Mouse (Mus musculus) erythroblast, adult 5-6 weeks (primary cell): ENCODE measurements around the gene Mdm4. TPM values are rescaled to one million over a fixed set of nuclear protein-coding genes. Genes with fewer than 3 reads are reported as not detected.
"Not testable (repeated sequence)": the region's sequence is repeated elsewhere in the genome, so short reads cannot be mapped to it uniquely, and the experiment has no call there.

Source experiments
- ATAC-seq: replicated peaks from 2 replicates; pipeline ENCODE4 v1.8.0; 2016; ENCODE audit warnings: moderate number of reproducible peaks, mild to moderate bottlenecking, moderate TSS enrichment, inconsistent platforms; ENCODE audit not compliant: poor library complexity, low FRiP score, severe bottlenecking
- total RNA-seq, 2 experiments: library from RNA; stranded (forward) in 1 of 2; stranded (reverse) in 1 of 2; fragments of 150-400 nt in 1 of 2; fragments of 200-764, 138-1000 nt in 1 of 2; gene quantifications; 2 replicates each; pipeline versions ENCODE4 v1.2.3 to v1.2.4; 2015 to 2017; ENCODE audit warnings: low replicate concordance in 2 of 2

Gene Mdm4
- total RNA-seq, 2 experiments from 2014 or later, result 53.6 to 69.9 TPM

DNA sequence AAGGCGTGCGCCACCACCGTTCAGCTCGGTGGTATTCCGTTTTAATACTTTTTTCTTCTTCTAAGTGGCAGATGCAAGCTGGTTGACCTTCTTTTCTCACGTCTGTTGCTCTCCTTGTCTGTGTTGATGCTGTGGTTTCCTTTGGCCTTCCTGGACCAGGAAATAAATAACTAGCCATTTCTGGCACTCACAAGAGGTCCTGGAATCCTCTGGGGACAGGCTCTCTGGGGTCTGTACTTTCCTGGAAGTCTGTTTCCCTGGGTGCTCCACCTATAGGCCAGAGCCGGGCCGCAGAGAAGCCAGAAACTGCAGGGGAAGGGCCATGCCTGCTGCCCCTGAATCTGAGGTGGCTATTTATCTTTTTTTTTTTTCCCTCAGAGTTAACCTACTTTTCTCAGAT is 24.0 kb upstream of the Mdm4 start:
- no peak for ATAC-seq

DNA sequence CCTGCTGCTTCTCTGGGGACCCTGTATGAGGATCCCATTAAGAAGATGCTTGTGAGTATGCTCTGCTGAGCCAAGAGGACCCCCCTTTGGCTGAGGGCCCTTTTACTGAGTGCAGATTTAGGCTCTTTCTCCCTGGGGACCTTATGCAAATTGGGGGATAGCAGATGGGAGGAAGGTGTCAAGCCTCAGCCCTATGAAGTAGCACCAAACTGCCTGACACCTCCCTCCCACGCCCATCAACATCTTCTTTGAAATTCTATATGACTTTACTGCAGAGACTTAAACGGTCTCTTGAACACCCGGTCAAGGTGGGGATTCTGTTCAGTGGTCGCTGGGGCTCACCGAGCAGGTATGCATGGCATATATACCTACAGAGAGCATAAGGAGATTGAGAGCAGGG is 22.7 kb upstream of the Mdm4 start:
- ATAC-seq, result no peak

DNA sequence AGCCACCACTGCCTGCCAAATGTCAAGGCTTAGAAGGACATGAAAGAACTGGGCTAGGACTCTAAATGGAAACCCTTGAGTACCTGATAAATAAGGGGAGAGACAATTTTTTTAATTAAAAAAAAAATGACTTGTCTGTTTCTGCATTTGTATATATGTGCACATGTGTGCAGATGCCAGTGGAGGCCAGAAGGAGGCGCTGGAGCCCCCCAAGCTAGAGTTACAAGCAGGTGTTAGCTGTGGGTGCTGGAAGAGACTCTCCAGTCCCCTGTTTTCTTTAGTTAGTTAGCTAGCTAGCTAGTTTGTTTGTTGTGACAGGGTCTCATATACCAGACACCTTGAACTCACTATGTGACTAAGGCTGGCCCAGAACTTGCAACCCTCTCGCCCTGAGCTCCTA is 21.5 kb upstream of the Mdm4 start:
- ATAC-seq, result no peak

DNA sequence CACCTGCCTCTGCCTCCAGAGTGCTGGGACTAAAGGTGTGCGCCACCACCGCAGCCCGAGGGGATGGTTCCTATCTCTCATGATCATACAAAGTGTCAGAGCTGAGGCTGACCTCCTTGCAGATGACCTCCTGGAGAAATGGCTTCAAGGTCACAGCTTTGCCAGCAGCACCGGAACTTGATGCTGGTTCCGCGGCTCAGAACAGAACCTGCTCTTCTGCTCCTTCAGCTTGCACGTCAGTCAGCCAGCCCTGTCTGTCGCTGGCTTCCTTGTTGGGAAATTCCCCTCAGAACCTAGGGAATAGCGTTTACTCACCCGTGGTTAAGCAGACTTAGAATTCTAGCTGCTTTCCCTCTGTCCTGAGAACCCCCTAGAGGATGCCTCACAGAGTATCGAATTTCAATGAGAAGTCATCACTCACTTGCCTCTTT is 19.7 kb upstream of the Mdm4 start:
- ATAC-seq, result no peak

DNA sequence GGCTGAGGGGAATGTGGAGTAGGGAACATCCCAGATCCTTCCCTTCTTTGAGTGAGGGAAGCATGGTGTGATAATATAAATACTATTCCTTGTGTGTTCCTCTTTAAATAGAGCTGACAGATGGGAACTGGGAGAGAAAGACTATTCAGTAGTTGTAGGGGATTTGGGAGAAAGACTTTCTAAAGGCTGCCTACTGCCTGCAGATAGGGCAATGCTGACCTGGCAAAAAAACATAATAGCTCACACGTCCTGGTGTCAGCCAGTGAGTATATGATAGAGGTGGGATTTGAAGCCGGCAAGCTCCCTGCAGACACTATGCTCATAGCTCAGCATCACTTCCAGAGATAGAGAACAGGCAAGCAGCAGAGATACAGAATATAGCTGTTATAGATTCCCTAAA is 18.3 kb upstream of the Mdm4 start:
- ATAC-seq, result no peak

DNA sequence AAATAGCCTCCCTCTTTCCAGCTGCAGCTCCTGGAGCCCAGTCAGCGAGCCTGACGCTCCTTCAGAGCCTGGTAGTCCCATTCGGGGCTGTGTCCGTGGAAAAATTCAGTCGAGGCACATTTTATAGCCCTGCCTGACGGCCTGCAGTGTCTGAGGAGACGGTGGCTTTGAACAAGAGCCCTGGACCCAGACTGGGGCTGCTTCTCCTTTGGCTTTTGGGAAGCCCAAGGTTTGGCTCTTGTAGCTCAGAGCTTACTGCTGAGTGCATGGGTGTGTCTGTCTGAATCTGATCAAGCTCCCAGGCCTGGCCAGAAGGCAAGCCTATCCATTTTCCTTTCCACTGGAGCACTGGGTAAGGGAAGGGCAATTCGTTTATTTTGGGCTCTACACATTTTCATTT is 17.2 kb upstream of the Mdm4 start:
- 0 out of 2 replicates have a peak, but pooled peaks have one; percentile 31 for ATAC-seq

DNA sequence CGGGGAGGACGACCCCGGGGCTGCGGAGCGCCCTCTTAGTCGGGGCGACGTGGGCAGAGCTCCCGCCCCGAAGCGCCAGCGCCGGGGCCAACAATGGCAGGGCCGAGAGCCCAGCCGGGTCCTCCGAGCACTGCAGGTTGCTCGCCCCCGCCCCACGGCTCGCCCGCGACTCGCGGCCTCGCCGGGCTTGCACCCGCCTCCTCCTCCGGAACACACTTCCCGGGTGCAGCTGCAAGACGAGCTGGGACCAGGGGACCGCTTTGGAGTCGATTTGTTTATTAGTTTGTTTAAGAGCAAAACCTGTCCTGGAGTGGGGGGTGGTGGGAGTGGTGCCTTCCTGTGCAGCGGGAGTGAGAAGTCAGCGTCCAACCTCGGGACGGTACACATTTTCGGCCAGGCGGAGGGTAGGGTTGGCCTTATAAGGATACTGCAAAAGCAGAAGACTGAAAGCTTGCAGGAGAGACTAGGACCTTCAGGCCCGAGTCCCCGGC is 16.1 kb upstream of the Mdm4 start:
- ATAC-seq, result no peak

DNA sequence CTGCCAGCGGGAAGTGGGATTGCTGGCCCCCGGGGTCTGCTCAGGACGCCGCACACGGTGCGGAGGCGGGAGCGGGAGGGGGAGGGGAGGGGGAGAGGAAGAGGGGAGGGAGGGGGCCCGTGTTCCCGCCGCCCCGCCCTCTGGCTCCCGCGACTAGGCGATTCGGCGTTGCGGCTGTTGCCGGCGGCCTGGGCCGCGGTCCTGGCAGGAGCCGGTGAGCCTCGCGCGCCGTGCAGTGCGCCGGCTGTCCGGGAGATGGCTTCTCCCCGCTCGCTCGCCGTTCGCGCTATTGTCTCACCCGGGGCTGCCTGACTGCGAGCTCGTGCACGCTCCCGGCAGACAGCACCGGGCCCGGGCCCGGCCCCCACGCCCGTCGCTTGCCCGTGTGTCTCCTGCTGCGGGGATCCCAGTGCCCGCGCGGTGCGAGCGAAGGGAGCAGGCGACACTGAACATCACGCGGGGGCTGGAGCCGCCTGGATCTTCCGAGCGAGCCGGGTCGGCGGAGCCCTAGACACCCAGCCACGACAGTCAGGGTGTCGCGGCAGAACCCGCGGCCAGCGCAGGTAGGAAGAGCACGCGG is 15.6 kb upstream of the Mdm4 start:
- ATAC-seq, result 0 out of 2 replicates have a peak, but pooled peaks have one; percentile 40

DNA sequence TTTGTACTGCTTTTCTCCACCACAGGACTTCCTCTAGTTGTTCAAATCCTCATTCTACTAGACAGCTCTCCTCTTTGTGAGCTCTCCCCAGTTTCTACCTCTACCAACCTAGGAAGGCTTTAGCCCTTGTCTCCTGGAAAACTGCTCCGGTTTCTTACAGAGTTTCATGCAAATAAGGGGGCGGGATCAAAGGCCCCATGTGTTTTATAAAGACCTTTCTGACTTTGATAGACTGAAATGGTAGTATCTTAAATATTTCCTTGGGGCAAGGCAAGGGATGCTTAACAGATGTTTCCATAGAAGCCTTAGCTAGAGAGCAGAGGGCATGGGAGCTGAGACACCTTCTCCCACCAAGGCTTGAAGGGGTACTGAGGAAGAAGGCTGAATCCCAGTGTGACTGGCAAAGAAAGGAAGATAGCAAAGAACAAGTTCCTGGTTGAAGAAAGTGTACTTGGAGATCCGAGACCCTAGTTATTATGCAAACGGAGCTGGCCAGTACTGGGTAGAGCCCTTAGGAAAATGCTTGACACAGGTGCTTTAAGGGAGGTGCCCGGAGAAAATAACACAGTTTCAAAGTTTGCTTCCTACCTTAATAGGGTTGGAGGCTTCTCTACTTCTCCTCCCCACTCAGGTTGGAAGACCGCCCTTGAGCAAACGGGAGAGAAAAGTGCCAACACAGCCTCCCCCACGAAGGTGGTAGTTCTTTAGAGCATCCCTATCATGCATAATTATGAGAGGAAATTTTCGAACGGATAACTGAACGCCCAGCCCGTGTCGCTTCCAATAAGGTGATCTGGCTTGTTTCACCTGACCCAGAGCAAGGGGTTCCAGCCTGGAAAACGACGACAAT is 14.9 kb upstream of the Mdm4 start, which contains the start of gene Pik3c2b:
Gene Pik3c2b (plus strand): TSS at position 657 of the 850 bp plus-strand sequence.
- ATAC-seq, result no peak

DNA sequence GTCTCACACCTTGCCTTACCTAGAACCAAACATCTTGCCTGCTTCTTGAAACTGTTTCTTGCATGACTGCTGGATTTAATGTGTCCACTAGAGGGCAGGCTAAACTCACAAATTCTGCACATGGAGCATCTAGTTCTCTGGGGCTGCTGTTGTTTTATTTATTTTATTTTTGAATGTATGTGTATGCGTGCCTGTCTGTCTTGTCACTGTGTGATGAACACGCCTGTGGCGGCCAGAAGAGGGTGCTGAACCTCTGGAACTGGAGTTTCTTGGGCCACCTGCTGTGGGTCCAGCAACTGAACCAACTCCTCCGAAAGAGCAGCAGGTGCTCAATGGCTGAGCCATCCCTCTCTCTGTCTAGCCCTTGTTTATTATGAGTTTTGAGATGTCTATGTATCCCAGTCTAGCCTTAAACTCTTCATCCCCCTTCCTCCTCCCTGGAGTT is 9.2 kb upstream of the Mdm4 start:
- ATAC-seq, result peak; percentile 83

DNA sequence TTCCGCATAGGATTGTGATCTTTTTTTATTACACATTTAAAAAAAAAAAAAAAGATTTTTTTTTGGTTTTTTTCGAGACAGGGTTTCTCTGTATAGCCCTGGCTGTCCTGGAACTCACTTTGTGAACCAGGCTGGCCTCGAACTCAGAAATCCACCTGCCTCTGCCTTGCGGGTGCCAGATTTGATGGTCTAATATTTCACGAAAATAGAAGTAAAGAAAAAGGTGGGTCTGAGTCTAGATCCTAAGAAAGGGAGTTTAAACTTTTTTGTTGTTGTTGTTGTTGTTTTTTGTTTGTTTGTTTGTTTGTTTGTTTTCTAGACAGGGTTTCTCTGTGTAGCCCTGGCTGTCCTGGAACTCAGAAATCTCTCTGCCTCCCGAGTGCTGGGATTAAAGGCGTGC is 4.3 kb upstream of the Mdm4 start:
- ATAC-seq, result not testable (repeated sequence)

DNA sequence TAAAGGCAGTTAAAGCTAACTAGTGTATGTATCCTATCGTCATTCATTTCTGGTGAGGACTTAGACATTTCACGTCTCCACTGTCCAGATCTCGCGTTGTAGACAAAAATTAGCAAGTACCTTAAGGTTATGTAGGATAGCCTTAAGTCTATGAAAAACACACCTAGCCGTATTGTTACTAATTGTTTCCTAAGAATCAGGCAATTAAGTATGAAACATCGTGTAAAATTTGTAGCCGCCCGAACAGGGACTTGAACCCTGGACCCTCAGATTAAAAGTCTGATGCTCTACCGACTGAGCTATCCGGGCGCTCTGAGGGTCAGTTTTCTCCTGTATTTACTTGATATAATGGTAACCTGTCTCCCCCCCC is 3.7 kb upstream of the Mdm4 start:
- peak; percentile 32; the same call in 1 of the 2 replicates for ATAC-seq

DNA sequence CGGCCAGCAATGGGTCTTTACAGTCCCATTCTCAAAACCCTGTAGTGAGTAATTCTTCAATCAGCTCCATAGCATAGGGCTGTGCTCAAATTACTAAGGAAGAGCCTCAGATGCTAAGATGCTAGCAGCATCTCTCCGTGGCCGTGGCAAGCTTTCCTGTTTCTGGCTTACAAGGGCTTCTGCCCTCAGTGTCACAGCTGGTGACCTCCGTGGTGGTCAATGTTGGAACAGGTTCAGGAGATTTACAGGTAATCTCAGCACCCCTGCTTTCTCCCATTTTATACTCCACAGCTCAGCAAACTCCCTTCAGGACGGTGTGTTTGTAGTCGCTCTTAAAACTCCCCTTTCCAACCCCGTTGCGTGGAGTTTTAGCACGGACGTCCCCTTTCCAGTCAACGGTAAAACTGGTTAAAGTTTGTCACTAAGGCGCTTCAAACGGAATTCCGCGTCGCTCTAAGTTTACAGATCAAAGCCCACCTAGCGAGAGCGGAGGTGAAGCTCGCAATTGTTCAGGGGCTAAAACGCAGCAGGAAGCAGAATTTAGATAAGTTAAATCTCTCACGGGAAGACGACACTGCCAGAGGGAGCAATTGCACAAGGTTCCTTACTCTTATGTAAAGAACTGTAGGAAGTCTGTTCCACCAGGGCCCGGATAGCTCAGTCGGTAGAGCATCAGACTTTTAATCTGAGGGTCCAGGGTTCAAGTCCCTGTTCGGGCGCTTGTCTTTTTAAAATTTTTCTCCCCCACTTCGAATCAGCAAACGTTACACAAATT is 3.1 kb upstream of the Mdm4 start:
- peak; percentile 71 for ATAC-seq

DNA sequence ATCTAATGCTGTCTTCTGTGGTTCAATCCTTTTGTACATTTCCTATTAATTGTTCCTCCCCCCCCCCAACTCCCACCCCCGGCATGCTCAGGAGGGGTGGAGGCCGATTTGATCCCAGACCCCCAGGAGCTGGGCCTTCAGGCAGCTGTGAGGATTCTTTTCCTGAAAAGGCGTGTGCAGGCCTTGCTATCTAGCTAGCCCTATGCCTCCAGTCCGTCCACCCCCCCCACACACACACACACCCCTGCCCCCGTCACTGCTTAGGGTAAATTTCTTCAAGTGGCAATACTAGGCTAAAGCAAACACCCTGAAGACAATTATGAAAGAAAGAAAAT is 2.6 kb upstream of the Mdm4 start:
- peak; percentile 44; the same call in 1 of the 2 replicates for ATAC-seq

DNA sequence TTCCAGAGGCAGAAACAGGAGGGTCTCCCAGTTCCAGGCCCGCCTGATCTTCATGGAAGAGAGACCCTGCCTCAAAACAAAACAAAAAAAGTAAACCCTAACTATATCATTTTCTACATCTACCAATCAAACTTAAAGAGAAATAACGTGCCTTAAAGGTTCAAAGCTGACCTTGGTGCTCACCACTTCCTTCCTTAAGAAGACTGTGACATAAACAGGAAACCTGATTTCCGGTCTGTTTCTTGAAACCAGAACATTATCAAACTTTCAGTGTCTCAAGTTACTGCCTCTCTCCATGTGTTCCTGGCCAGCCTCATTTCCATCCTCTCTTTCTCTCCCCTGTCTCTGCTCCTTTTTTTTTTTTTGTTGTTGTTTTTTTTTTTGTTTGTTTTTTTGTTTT is 617 bp downstream of the Mdm4 start:
- ATAC-seq, result no peak

DNA sequence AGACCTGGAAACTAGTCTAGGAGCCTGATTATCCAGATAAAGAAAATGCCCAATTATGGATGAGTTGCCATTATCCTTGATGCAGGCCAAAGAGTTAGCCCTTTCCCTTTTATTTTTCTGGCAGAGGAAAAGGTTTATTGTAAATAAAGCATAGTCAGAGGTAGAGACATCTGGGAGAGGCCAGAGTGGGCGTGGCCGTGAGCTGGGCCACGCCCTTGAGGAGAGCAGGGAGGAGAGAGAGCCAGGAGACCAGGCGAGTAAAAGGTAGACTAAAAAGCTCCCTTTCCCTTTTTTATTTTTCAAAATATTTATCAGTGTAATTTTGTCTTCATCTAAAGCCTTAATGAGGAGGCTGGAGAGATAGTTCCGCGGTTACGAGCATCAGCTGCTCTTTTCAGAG is 2.4 kb downstream of the Mdm4 start:
- peak; percentile 90 for ATAC-seq

DNA sequence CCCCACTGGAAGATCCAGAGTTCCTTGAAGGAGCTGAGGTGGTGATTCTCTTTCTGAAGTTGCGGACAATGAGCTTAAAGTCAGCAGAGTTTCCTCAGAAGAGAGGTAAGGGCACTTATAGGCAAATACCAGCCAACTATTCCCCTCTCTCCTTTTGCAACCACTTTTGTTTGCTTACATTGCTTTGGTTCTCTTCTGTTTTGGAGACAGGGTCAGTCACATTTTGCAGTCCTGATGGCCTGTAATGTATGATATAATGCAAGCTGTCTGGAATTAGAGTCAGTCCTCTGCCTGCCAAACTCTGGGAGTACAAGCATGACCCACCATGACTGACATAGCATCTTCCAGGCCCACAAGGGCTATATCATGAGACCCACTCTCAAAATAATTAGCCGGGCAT is 3.2 kb downstream of the Mdm4 start:
- no peak for ATAC-seq

DNA sequence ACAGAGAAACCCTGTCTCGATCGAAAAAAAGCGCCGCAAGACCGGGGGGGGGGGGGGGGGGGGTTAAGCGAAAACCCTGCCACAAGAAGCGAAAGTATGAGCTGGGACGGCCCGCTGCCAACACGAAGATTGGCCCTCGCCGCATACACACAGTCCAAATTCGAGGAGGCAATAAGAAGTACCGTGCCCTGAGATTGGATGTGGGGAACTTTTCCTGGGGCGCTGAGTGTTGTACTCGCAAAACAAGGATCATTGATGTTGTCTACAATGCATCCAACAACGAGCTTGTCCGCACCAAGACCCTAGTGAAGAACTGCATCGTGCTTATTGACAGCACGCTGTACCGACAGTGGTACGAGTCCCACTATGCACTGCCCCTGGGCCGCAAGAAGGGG is 4.6 kb downstream of the Mdm4 start:
- not testable (repeated sequence) for ATAC-seq

DNA sequence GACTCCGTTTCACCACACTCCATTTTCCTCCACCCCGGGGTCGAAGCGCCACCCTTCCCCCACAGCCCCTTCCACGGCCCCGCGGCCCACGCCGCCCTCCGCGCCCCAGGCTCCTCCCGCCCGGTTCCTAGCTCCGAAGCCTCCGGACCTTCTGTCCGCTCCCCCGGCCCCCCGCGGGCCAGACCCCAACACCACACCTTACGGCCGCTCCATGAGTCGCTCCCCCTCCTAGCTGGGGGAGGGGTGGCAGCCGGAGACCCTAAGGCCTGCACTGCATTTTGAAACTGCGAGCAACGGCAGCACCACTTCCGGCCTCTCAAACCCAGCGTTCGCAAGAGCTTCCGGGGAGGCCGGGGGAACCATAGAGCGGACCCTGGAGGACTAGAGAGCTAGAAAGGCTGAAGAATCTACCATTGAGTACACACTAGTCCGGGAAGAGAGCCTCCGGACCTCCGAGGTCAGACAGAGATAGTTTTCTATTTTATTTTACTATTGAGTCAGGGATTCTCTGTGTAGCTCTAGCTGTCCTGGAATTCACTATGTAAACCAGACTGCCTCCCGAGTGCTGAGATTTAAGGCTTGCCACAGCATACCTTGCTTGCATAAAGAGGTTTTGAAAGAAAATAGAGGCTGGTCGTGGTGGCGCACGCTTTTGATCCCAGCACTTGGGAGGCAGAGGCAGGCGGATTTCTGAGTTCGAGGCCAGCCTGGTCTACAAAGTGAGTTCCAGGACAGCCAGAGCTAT is 5.1 kb downstream of the Mdm4 start:
- ATAC-seq, result peak; percentile 97

DNA sequence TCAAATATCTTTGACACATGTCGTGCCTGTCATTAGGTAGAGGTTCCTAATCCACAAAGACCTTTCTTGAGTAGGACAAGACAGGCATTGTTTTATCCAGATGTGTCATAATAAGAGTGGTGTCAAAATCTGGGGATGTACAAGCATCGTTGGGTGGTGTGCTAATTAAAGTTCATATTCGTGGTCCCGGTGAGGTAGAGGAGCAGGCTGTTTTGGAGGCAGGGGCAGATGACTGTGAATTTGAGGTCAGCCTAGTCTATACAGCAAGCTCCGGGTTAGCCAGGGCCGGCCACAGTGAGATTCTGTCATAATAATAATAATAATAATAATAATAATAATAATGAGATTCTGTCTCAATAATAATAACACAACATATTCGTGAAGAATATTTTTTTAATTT is 5.9 kb downstream of the Mdm4 start:
- no peak for ATAC-seq
